Mouse (Mus musculus) hindbrain, embryonic 10.5 days (tissue): ENCODE data around the gene Gtf2h1. TPM values are rescaled to one million over a fixed set of nuclear protein-coding genes. Genes with fewer than 3 reads are reported as not detected.

Experiments
- DNase-seq: peaks from one replicate; pipeline ENCODE4 v3.0.0-alpha.2; 2017; ENCODE audit warnings: low spot score
- H3K27ac ChIP-seq: fragments of 300-500 bp; sonication (generic); 2 replicates; pipeline ENCODE4 v1.5.1; 2016; ENCODE audit warnings: mild to moderate bottlenecking, moderate library complexity
- H3K27me3 ChIP-seq: fragments of 300-500 bp; sonication (generic); 2 replicates; pipeline ENCODE4 v1.6.1; 2016; ENCODE audit warnings: mild to moderate bottlenecking; ENCODE audit not compliant: poor library complexity, insufficient read depth, severe bottlenecking
- H3K36me3 ChIP-seq: fragments of 300-500 bp; sonication (generic); 2 replicates; pipeline ENCODE4 v1.6.1; 2016; ENCODE audit warnings: mild to moderate bottlenecking, moderate library complexity
- H3K4me1 ChIP-seq: fragments of 300-500 bp; sonication (generic); replicated peaks from 2 replicates; pipeline ENCODE4 v1.6.1; 2016; ENCODE audit warnings: mild to moderate bottlenecking
- H3K4me3 ChIP-seq: fragments of 300-500 bp; sonication (generic); 2 replicates; pipeline ENCODE4 v1.5.1; 2016; ENCODE audit warnings: mild to moderate bottlenecking, moderate library complexity
- H3K9me3 ChIP-seq: fragments of 300-500 bp; sonication (generic); 2 replicates; pipeline ENCODE4 v1.6.1; 2016; ENCODE audit warnings: mild to moderate bottlenecking, moderate library complexity
- WGBS: fragments of 180-500 bp; shearing (Covaris S2); methylation state at CpG from one replicate; pipeline ENCODE4 v1.1.7; 2016; 5-methylcytosine and 5-hydroxymethylcytosine counted together
- polyA plus RNA-seq: library from polyadenylated mRNA; unstranded; fragments of >200 nt; fragmentation: Nextera tagmentation; extraction: Ambion mirVana; gene quantifications from 2 replicates; pipeline ENCODE4 v1.2.1, GENCODE M21; 2016

Gtf2h1 gene
- polyA plus RNA-seq, 1 experiment from 2014 or later = 42.0 TPM

DNA sequence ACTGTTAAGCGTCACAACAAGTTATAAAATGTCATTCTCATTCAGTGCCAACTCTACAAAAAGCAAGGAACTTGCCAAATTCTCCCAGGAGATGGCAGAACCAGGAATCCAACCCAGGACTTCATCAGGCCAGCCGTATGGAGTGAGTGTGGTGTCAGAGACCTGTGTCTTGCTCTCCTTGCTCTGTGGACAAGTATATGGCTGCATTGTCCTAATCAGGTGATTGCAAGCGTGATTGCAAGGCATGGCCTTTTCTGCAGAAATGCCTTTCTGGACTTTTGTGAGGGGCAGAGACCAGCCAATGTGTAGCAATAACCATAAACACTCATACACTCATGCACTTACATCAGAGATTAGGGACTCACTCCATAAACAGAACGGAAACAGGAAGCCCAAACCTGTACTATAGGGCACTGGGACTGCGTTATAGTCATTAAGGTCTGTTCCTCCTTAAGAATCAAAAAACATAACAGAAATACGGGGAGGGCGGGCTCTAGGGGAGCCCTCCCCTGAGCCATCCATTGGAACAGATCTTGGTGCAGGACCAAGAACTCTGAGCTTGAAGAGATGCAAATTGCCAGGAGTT, 37.9 kb downstream of the Gtf2h1 start:
- H3K27ac ChIP-seq = no peak overlapping the region
- H3K4me3 ChIP-seq = no peak overlapping the region
- no peaks in the 10 kb centered on the region for H3K9me3 ChIP-seq
- H3K4me1 ChIP-seq = peaks cover 55% of the 10 kb centered on the region
- no peaks in the 10 kb centered on the region for H3K36me3 ChIP-seq
- H3K27me3 ChIP-seq = no peaks in the 10 kb centered on the region
- WGBS = 90% methylated on average over 7 of the region's 7 CpGs
- no peak for DNase-seq

DNA sequence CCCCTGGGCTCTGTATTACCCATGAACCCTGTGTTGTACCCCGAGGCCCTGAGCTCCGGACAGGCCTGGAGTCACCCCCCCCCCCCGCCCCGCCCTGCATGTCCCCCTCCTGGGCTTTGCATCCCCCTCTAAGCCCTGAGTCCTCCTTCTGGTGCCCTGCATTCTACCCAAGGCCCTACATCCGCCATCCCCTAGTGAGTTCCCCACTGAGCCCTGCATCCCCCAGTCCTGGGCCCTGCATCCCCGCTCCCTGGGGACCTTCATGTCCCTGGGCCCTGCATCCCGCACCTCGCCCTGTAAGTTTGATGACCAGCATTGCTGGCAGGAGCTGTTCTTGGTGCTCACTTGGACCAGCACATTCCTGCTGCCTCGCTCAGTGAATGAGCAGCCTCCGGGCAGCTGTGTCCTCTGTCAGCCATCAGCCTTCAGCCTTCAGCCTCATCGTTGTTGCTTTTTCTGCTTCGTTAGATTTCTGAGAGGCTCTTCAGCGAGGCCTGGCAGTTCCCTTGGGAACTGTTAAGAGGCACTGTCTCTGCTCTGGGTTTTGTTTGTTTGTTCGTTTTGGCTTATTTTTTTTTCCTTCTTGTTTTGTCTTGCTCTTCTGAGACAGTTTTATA, 39.2 kb downstream of the Gtf2h1 start:
- Histone ChIP-seq H3K36me3 (no peaks in the 10 kb centered on the region), H3K9me3 (no peaks in the 10 kb centered on the region), H3K4me3 (no peak overlapping the region), H3K27ac (peak overlapping the region; percentile 74), H3K4me1 (peaks cover 64% of the 10 kb centered on the region), H3K27me3 (no peaks in the 10 kb centered on the region)
- 26% methylated on average over 14 of the region's 14 CpGs for WGBS
- DNase-seq = peak; percentile 27

DNA sequence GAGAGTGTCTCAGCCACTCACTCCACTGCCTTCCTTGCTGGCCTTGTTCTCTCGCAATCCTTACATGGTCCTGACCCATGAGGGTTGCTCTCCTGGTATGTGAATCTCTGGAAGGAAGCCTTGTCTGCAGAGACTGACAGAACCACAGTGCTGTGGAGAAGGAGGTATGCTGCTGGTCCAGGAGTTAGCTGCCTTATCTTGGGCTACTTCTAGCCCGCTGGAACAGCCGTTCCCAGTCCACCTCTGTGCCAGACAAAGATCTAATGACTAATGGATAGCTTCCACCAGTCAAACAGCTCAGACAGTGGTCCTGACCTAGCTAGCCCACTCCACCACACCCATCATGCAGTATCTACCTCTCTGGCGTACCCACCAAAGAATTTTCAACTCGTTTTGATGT, 40.5 kb downstream of the Gtf2h1 start:
- no peaks in the 10 kb centered on the region for H3K9me3 ChIP-seq
- no peak overlapping the region for H3K27ac ChIP-seq
- WGBS = 81% methylated on average over 5 of the region's 5 CpGs
- H3K36me3 ChIP-seq = no peaks in the 10 kb centered on the region
- no peak overlapping the region for H3K4me3 ChIP-seq
- peaks cover 9% of the 10 kb centered on the region; the same call in 1 of the 2 replicates for H3K27me3 ChIP-seq
- no peak for DNase-seq
- peaks cover 65% of the 10 kb centered on the region for H3K4me1 ChIP-seq

DNA sequence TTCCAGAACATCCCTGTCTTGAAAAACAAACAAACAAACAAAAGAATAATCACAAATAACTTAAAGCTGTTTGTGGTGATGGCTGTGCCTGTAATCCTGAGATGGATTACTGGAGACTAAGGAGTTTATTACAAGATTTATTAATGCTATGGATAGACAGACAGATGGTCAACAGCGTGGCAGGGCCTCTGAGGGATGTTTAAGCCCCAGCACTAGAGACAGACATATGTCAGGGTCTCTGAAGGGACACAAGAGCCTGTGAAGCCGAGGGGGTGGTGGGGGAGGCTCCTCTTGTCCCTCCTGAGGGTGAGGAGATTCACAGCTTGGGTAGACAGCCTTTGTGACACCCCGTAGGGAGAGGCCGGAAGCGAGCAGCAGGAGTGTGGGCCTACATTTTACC, 41.2 kb downstream of the Gtf2h1 start:
- no peak for DNase-seq
- no peaks in the 10 kb centered on the region for H3K9me3 ChIP-seq
- peak overlapping the region; percentile 13; the same call in 1 of the 2 replicates for H3K27ac ChIP-seq
- peaks cover 68% of the 10 kb centered on the region for H3K4me1 ChIP-seq
- no peaks in the 10 kb centered on the region for H3K36me3 ChIP-seq
- H3K4me3 ChIP-seq = no peak overlapping the region
- peaks cover 16% of the 10 kb centered on the region; the same call in 1 of the 2 replicates for H3K27me3 ChIP-seq
- 40% methylated on average over 5 of the region's 5 CpGs for whole genome bisulfite sequencing

DNA sequence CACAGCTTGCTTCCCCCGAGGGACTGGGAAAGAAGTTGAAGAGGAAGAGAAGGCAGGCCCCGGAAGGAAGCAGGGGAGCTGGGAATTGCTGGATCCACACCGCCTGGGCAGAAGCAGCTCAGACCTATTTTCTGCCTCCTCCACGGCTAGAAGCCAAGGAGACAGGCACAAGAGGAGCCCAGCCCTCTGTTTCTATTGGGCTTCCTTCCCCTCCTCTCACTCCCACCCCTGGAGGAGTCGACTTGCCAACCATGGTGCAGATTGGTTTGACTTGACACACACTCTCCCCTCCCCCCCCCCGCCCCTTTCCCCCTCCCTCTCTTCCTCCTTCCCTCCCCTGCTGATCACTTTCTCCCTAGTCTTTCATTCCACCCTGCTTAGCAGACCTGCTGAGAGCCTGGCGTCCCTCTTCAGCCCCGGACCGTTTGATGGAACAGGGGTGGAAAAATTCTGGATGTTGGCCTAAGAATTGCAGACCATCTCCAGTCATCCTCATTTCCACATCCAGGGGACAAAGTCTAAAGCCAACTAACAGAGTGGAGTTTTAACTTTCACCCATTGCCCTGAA, 42.3 kb downstream of the Gtf2h1 start:
- DNase-seq = peak; percentile 47
- Histone ChIP-seq H3K27me3 (peaks cover 20% of the 10 kb centered on the region; the same call in 1 of the 2 replicates), H3K27ac (peak overlapping the region; percentile 80), H3K4me1 (peaks cover 69% of the 10 kb centered on the region), H3K4me3 (peak overlapping the region; percentile 23), H3K36me3 (no peaks in the 10 kb centered on the region), H3K9me3 (no peaks in the 10 kb centered on the region)
- 2% methylated on average over 9 of the region's 9 CpGs for WGBS

DNA sequence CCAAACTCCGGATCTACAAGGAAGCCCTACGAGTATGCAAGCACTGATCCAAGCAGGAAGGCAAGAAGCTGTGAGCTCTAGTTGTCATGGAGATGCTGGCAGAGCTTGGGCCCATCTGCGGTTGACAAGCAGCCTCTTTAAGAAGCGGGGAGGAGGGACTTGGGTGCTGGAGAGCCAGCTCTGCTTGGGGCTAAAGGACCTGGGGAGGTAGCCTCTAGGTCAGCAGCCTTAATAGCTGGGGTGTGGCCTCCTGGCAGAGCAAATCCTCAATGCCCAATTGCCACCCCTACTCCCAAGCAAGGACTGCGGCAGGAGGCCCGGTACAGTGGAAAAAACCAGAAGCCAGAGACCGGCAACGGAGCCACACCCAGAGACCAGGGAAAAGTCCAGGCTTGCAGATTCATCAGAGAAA, 43.0 kb downstream of the Gtf2h1 start:
- Histone ChIP-seq H3K36me3 (no peaks in the 10 kb centered on the region), H3K27ac (peak overlapping the region; percentile 50; the same call in 1 of the 2 replicates), H3K9me3 (no peaks in the 10 kb centered on the region), H3K27me3 (peaks cover 25% of the 10 kb centered on the region; the same call in 1 of the 2 replicates), H3K4me3 (no peak overlapping the region), H3K4me1 (peaks cover 66% of the 10 kb centered on the region)
- peak; percentile 52 for DNase-seq
- WGBS = 5% methylated on average over 8 of the region's 8 CpGs

DNA sequence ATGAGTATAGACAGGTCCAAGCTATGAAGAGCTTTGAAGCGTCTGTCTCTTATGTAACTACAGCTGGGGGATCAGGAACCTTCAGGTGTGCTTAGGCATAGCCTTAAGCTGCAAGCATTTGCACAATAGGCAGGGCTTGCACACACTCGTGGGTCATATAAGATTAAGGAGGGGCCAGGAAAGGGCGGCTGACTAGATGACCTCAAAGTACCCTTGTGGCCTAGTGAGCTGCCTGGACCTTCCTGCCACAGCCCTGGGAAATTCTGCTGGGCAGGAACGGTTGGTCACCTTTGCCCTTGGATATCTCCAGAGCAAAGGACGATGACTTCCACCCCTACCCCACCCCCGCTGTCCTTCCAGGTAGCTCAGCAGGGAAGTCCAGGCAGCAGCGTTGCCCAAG, 43.5 kb downstream of the Gtf2h1 start:
- peak overlapping the region; percentile 50; the same call in 1 of the 2 replicates for H3K27ac ChIP-seq
- no peaks in the 10 kb centered on the region for H3K36me3 ChIP-seq
- peaks cover 27% of the 10 kb centered on the region; the same call in 1 of the 2 replicates for H3K27me3 ChIP-seq
- no peak overlapping the region for H3K4me3 ChIP-seq
- DNase-seq = no peak
- WGBS = 29% methylated on average over 7 of the region's 7 CpGs
- no peaks in the 10 kb centered on the region for H3K9me3 ChIP-seq
- peaks cover 70% of the 10 kb centered on the region for H3K4me1 ChIP-seq

DNA sequence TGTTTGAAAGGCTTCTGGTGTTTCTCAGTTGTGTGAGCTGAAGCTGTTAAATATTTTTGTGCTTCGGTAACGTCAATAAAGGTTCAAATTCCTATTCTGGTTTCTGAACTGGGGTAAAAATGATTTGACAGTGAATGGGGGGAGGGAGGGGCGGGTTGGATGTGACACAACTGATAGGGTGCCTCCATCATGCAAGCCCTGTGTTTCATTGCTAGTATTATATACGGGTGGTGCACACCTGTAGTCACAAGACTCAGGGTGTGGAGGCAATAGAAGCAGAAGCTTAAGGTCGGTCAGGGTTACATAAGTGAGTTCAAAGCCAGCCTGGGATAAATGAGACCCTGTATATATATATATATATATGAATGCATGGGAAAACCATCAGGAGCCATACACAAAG, 44.0 kb downstream of the Gtf2h1 start:
- WGBS = 70% methylated on average over 5 of the region's 5 CpGs
- Histone ChIP-seq H3K4me1 (peaks cover 70% of the 10 kb centered on the region), H3K27me3 (peaks cover 27% of the 10 kb centered on the region; the same call in 1 of the 2 replicates), H3K4me3 (no peak overlapping the region), H3K36me3 (no peaks in the 10 kb centered on the region), H3K27ac (no peak overlapping the region), H3K9me3 (no peaks in the 10 kb centered on the region)
- DNase-seq = no peak

DNA sequence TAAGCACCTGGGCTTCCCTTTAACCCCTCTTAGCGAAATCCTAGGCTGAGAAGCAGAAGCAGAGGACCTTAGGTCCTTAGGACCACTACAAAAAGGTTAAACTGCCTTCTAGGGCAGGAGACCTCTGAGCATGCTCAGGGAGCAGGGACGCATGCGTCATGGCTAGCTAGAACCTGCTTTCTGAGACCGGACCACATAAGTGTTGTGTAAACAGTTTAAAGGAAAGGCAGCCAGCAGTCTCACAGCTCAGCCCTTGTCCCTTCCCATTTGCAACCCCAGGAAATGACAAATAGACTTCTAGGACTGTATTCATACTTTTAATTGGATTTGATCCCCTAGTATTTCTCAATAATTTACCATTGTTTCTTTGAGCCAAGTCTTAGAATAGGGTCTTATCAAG, 44.4 kb downstream of the Gtf2h1 start:
- no peak for DNase-seq
- WGBS = 50% methylated on average over 4 of the region's 4 CpGs
- H3K36me3 ChIP-seq = no peaks in the 10 kb centered on the region
- H3K9me3 ChIP-seq = no peaks in the 10 kb centered on the region
- H3K4me3 ChIP-seq = no peak overlapping the region
- H3K4me1 ChIP-seq = peaks cover 70% of the 10 kb centered on the region
- peaks cover 27% of the 10 kb centered on the region; the same call in 1 of the 2 replicates for H3K27me3 ChIP-seq
- no peak overlapping the region for H3K27ac ChIP-seq

DNA sequence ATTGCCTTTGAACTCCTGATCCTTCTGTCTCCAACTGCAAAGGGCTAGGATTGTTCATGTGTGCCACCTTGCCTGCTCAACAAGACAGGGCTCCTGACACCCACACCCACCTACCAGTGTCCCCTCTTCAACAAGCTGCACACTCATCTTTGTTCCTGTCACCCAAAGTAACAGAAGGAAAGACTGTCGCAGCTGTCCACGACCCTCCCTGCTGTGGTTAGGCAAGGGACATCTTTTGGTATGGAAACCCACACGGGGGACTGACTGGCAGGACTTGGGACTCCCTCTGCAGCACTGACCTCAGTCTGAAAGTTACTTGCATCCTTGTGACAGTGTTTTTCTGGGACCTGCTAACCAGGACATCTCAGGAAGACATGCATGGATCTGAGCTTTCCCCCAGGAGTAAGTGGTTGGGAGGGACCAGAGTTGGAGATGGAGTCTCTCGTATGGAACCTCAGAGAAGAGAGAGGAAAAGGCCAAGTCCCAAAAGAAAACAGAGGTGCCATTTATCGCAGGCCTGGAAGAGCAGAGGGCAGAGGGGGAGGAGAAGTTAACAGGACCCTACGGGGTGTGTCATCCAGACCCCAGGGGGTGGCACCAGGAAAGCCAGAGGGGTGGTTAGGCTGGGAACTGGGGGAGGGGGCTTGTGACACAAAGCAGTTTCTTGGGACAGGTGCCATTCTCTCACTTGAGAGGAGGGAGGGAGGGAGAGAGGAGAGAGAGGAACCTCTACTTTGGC, 45.1 kb downstream of the Gtf2h1 start, which contains the start of gene Ldha:
Gene Ldha (plus strand): TSS at position 689 of the 739 bp plus-strand sequence.
- Histone ChIP-seq H3K27me3 (peaks cover 27% of the 10 kb centered on the region; the same call in 1 of the 2 replicates), H3K36me3 (no peaks in the 10 kb centered on the region), H3K27ac (0 out of 2 replicates have a peak within 1 kb of the TSS, but pooled peaks have one; percentile 4), H3K9me3 (no peaks in the 10 kb centered on the region), H3K4me1 (peaks cover 72% of the 10 kb centered on the region), H3K4me3 (no peak within 1 kb of the TSS)
- DNase-seq = no peak
- whole genome bisulfite sequencing = 27% methylated on average over 6 of the region's 6 CpGs

DNA sequence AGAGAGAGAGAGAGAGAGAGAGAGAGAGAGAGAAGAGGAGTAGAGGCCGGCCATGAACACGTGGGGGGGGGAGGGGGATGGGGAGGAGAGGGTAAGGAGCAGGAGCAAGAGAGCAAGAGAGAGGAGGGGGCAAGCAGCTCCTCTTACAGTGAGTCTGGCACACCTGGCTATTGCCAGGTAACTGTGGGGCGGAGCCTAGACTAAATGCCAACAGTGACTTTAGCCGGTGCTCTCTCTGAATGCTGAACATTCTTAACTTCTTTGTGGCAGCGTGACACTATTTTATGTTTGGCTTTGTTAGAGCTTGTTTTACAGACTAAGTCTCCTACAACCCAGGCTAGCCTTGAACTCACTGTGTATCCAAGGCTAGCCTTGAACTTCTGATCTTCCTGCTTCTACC, 46.4 kb downstream of the Gtf2h1 start:
- H3K9me3 ChIP-seq = no peaks in the 10 kb centered on the region
- no peak overlapping the region for H3K4me3 ChIP-seq
- peaks cover 5% of the 10 kb centered on the region; the same call in 1 of the 2 replicates for H3K36me3 ChIP-seq
- DNase-seq = no peak
- peaks cover 27% of the 10 kb centered on the region; the same call in 1 of the 2 replicates for H3K27me3 ChIP-seq
- peaks cover 77% of the 10 kb centered on the region for H3K4me1 ChIP-seq
- no peak overlapping the region for H3K27ac ChIP-seq
- WGBS = 31% methylated on average over 5 of the region's 5 CpGs

DNA sequence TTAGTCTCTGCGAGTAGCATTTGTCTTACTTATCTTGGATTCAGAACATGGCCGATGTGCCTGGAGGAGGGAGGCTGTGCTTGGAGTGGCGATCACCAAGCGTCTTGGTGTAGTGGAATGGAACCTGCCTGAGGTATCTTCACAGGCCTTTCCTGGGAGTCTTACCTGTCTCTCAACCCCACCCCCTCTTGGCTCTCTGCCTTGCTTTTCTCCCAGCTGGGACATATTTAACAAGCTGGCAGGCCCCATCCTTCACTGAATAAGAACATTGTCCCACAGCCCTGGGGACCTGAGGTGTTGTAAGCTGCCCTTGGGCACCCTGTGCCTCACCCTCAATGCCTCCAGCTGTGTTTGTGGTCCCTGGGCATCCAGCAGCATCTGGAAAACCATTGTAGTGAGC, 47.7 kb downstream of the Gtf2h1 start:
- Histone ChIP-seq H3K9me3 (no peaks in the 10 kb centered on the region), H3K4me1 (peaks cover 71% of the 10 kb centered on the region), H3K36me3 (peaks cover 18% of the 10 kb centered on the region), H3K27me3 (peaks cover 27% of the 10 kb centered on the region; the same call in 1 of the 2 replicates), H3K4me3 (no peak overlapping the region), H3K27ac (0 out of 2 replicates have a peak overlapping the region, but pooled peaks have one; percentile 2)
- WGBS = 87% methylated on average over 4 of the region's 4 CpGs
- no peak for DNase-seq
